Mouse (Mus musculus) kidney, adult 11 months (tissue): Measurements from ENCODE around the gene Svs3a.
"Not testable (repeated sequence)": the region's sequence is repeated elsewhere in the genome, so short reads cannot be mapped to it uniquely, and the experiment has no call there.

Experiments used
- DNase-seq: peaks from one replicate; pipeline ENCODE4 v3.0.0; 2022

Svs3a gene

GRCm38 (mm10) chr2:164288968-164289367, at the start of gene Svs3a:
Svs3a (plus strand) TSS chr2:164289268.
- DNase-seq, result not testable (repeated sequence)

GRCm38 (mm10) chr2:164256540-164256939, 32.5 kb upstream of the Svs3a start, which contains the start of gene Svs3b:
Svs3b (minus strand) TSS chr2:164256640.
- DNase-seq, result not testable (repeated sequence)

- DNase-seq, result no peak
Observed at GRCm38 (mm10) chr2:164278359-164278758, 10.7 kb upstream of the Svs3a start, which contains the start of gene Svs4. Svs4 (minus strand) TSS chr2:164278459.

GRCm38 (mm10) chr2:164312599-164312998, 23.5 kb downstream of the Svs3a start:
- no peak for DNase-seq

DNA sequence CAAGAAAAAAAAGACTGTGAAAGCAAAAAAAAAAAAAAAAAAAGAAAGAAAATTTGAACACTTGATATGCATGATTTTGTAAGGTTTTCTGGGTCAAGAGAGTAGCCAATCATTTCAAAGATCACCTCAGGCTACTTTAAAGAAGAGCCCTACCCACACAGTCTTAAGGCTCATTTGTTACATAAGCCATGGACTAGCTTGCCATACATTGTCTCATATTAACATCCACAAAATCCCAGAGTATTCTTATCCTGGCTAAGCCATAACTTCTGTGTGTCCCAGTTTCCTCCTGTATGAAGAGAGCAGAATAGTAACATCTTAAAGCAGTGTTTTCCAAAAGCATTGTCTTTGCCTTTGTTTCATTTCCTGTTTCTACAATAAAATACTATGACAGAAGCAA, 26.4 kb downstream of the Svs3a start:
- not testable (repeated sequence) for DNase-seq

DNA sequence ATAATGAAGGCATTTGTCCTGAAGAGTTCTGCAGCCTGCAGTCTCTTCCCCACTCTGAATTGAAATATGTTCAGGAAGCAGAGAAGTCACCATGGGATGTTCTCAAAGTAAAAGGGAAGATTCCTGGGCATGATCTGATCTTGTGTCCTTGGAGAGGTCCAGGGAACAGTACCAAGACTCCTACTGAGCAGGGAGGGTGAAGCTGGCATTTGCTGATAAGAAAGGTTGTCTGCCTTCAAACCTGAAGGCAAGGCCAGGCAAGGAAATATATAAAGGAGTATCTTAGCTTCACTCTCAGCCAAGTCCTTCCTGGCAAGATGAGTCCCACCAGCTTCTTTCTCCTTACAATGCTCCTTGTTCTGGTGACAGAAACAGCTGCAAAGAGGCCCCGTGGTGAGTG, 27.4 kb downstream of the Svs3a start, which contains the start of gene Svs6:
Gene Svs6 (plus strand): TSS at position 301 of the 400 bp plus-strand sequence.
- DNase-seq, result not testable (repeated sequence)

DNA sequence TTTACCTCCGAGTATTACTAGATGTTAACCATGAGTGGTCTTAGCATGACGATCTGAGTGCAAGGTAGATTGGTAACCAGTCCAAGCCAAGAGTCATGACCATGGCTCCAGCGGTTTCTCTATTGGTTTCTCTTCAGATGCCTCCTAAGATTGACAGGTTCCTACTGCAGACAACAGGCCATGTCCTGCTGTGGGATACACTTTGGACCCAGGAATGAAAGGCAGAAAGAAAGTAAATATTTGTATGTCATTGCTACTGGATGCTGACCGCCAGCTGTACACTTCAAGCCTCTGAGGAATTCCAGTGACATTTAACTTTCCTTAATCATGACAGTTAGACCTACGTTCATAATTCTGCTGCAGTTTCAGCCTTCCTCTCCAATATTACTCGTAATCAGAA, 31.9 kb downstream of the Svs3a start:
- no peak for DNase-seq

GRCm38 (mm10) chr2:164332440-164332839, 43.4 kb downstream of the Svs3a start, which contains the start of gene Svs5:
Svs5 (plus strand) TSS chr2:164332740.
- not testable (repeated sequence) for DNase-seq
